Mouse (Mus musculus): ENCODE measurements around the gene 4930432K21Rik.
A peak's percentile ranks its signal among the peaks of the same experiment; 100 is the strongest.

The 4930432K21Rik gene

GRCm38 (mm10) chr8:84192555-84192954 is 44.7 kb downstream of the 4930432K21Rik start:
- DNase-seq (ENCODE audit: low read depth), result no peak

GRCm38 (mm10) chr8:84193161-84193560 is 45.3 kb downstream of the 4930432K21Rik start:
- no peak for DNase-seq (ENCODE audit: low read depth)

GRCm38 (mm10) chr8:84193566-84193965 is 45.7 kb downstream of the 4930432K21Rik start:
- no peak for DNase-seq (ENCODE audit: low read depth)

GRCm38 (mm10) chr8:84194224-84194743 is 46.5 kb downstream of the 4930432K21Rik start:
- DNase-seq (ENCODE audit: low read depth), result no peak

- no peak for DNase-seq (ENCODE audit: low read depth)
Measured at GRCm38 (mm10) chr8:84197141-84197921, 49.5 kb downstream of the 4930432K21Rik start.

- DNase-seq (ENCODE audit: low read depth), result peak; percentile 86
Measured at GRCm38 (mm10) chr8:84197922-84198774, 50.3 kb downstream of the 4930432K21Rik start.

- DNase-seq (ENCODE audit: low read depth), result no peak
Measured at GRCm38 (mm10) chr8:84198871-84199270, 51.0 kb downstream of the 4930432K21Rik start.

GRCm38 (mm10) chr8:84199348-84200125 is 51.7 kb downstream of the 4930432K21Rik start:
- no peak for DNase-seq (ENCODE audit: low read depth)

- no peak for DNase-seq (ENCODE audit: low read depth)
Measured at GRCm38 (mm10) chr8:84200126-84200555, 52.3 kb downstream of the 4930432K21Rik start.

- no peak for DNase-seq (ENCODE audit: low read depth)
Measured at GRCm38 (mm10) chr8:84200652-84201544, 53.1 kb downstream of the 4930432K21Rik start.

GRCm38 (mm10) chr8:84201545-84202245 is 53.9 kb downstream of the 4930432K21Rik start:
- no peak for DNase-seq (ENCODE audit: low read depth)

GRCm38 (mm10) chr8:84202466-84202865 is 54.6 kb downstream of the 4930432K21Rik start:
- DNase-seq (ENCODE audit: low read depth), result no peak

- no peak for DNase-seq (ENCODE audit: low read depth)
Measured at GRCm38 (mm10) chr8:84202938-84203917, 55.4 kb downstream of the 4930432K21Rik start.

- DNase-seq (ENCODE audit: low read depth), result no peak
Measured at GRCm38 (mm10) chr8:84203975-84204772, 56.3 kb downstream of the 4930432K21Rik start.

GRCm38 (mm10) chr8:84205073-84205472 is 57.2 kb downstream of the 4930432K21Rik start:
- no peak for DNase-seq (ENCODE audit: low read depth)

GRCm38 (mm10) chr8:84206666-84207065 is 58.8 kb downstream of the 4930432K21Rik start:
- no peak for DNase-seq (ENCODE audit: low read depth)

GRCm38 (mm10) chr8:84207811-84208210 is 60.0 kb downstream of the 4930432K21Rik start:
- DNase-seq (ENCODE audit: low read depth), result no peak
